Mouse (Mus musculus) ES-Bruce4 (cell line): Measurements from ENCODE around the gene Ergic1. TPM values are rescaled to one million over a fixed set of nuclear protein-coding genes. Genes with fewer than 3 reads are reported as not detected.

ENCODE experiments used
- H3K27ac ChIP-seq: 2 replicates; pipeline ENCODE4 v1.5.1; 2012; ENCODE audit warnings: low read length, inconsistent platforms; ENCODE audit not compliant: insufficient read depth
- H3K27me3 ChIP-seq: 2 replicates; pipeline ENCODE4 v1.6.1; 2012; ENCODE audit warnings: mild to moderate bottlenecking, low read length, inconsistent platforms; ENCODE audit not compliant: control insufficient read depth, poor library complexity, insufficient read depth, severe bottlenecking
- H3K36me3 ChIP-seq: 2 replicates; pipeline ENCODE4 v1.6.1; 2012; ENCODE audit warnings: inconsistent platforms, mild to moderate bottlenecking, low read length, moderate library complexity; ENCODE audit not compliant: control insufficient read depth, poor library complexity, insufficient read depth, severe bottlenecking
- H3K4me1 ChIP-seq: one replicate; pipeline ENCODE4 v1.8.1; 2011; ENCODE audit warnings: low read length; ENCODE audit not compliant: control insufficient read depth, insufficient read depth
- H3K4me3 ChIP-seq: 2 replicates; pipeline ENCODE4 v1.5.1; 2011; ENCODE audit warnings: low read depth, mild to moderate bottlenecking, low read length
- H3K9ac ChIP-seq: 2 replicates; pipeline ENCODE4 v1.6.1; 2012; ENCODE audit warnings: low read depth, mild to moderate bottlenecking, inconsistent platforms; ENCODE audit not compliant: poor library complexity, severe bottlenecking
- H3K9me3 ChIP-seq: replicated peaks from 2 replicates; pipeline ENCODE4 v1.6.1; 2012; ENCODE audit warnings: mild to moderate bottlenecking, low read length, inconsistent platforms; ENCODE audit not compliant: control insufficient read depth, poor library complexity, insufficient read depth, severe bottlenecking
- CTCF ChIP-seq: IDR thresholded peaks from one replicate; pipeline ENCODE4 v1.8.1; 2011; ENCODE audit warnings: low read depth, low read length
- EP300 ChIP-seq: IDR thresholded peaks from 2 replicates; pipeline ENCODE4 v1.6.1; 2011; ENCODE audit warnings: low read depth, low read length; ENCODE audit not compliant: insufficient read depth
- POLR2A ChIP-seq: IDR thresholded peaks from one replicate; pipeline ENCODE4 v1.8.1; 2011; ENCODE audit warnings: low read length; ENCODE audit not compliant: insufficient read depth
- polyA plus RNA-seq: library from polyadenylated mRNA; stranded (reverse); fragments of >200 nt; gene quantifications from 2 replicates; pipeline ENCODE4 v1.2.4, GENCODE M21; 2011; ENCODE audit warnings: low read depth; ENCODE audit not compliant: missing spikeins, insufficient read depth, insufficient read length

Gene Ergic1
- polyA plus RNA-seq, 1 experiment = 166 TPM

- TF ChIP-seq EP300 (no peak), POLR2A (no peak), CTCF (no peak)
- no peaks in the 10 kb centered on the region for H3K4me1 ChIP-seq
- peaks cover 2% of the 10 kb centered on the region for H3K36me3 ChIP-seq
- H3K27ac ChIP-seq = no peak overlapping the region
- H3K4me3 ChIP-seq = no peak overlapping the region
- no peaks in the 10 kb centered on the region for H3K9me3 ChIP-seq
- H3K27me3 ChIP-seq = no peaks in the 10 kb centered on the region
- no peak overlapping the region for H3K9ac ChIP-seq
These were observed 133.9 kb downstream of the Ergic1 start for GRCm38 (mm10) chr17:26695193-26695592.

GRCm38 (mm10) chr17:26698846-26699245 is 137.6 kb downstream of the Ergic1 start:
- Histone ChIP-seq H3K36me3 (peaks cover 2% of the 10 kb centered on the region), H3K9me3 (no peaks in the 10 kb centered on the region), H3K9ac (no peak overlapping the region), H3K27me3 (no peaks in the 10 kb centered on the region), H3K27ac (no peak overlapping the region), H3K4me1 (no peaks in the 10 kb centered on the region), H3K4me3 (no peak overlapping the region)
- TF ChIP-seq POLR2A (no peak), CTCF (peak; percentile 81), EP300 (no peak)

GRCm38 (mm10) chr17:26699819-26700616 is 138.7 kb downstream of the Ergic1 start:
- no peak overlapping the region for H3K27ac ChIP-seq
- no peaks in the 10 kb centered on the region for H3K9me3 ChIP-seq
- peaks cover 2% of the 10 kb centered on the region for H3K36me3 ChIP-seq
- no peaks in the 10 kb centered on the region for H3K4me1 ChIP-seq
- H3K4me3 ChIP-seq = no peak overlapping the region
- no peak overlapping the region for H3K9ac ChIP-seq
- H3K27me3 ChIP-seq = no peaks in the 10 kb centered on the region
- no peak for TF ChIP-seq CTCF
- no peak for TF ChIP-seq POLR2A
- TF ChIP-seq EP300 = no peak

GRCm38 (mm10) chr17:26701565-26701964 is 140.3 kb downstream of the Ergic1 start:
- no peak for TF ChIP-seq POLR2A
- TF ChIP-seq EP300 = no peak
- TF ChIP-seq CTCF = no peak
- Histone ChIP-seq H3K27ac (no peak overlapping the region), H3K36me3 (peaks cover 2% of the 10 kb centered on the region), H3K4me1 (no peaks in the 10 kb centered on the region), H3K4me3 (no peak overlapping the region), H3K9ac (no peak overlapping the region), H3K27me3 (no peaks in the 10 kb centered on the region), H3K9me3 (no peaks in the 10 kb centered on the region)

- TF ChIP-seq CTCF = no peak
- TF ChIP-seq POLR2A = no peak
- no peak for TF ChIP-seq EP300
- Histone ChIP-seq H3K27me3 (no peaks in the 10 kb centered on the region), H3K9ac (no peak overlapping the region), H3K27ac (no peak overlapping the region), H3K4me3 (no peak overlapping the region), H3K4me1 (no peaks in the 10 kb centered on the region), H3K36me3 (peaks cover 2% of the 10 kb centered on the region), H3K9me3 (no peaks in the 10 kb centered on the region)
These were observed 141.3 kb downstream of the Ergic1 start for GRCm38 (mm10) chr17:26702621-26703020.

GRCm38 (mm10) chr17:26703671-26704070 is 142.4 kb downstream of the Ergic1 start:
- H3K4me3 ChIP-seq = no peak overlapping the region
- TF ChIP-seq POLR2A = no peak
- no peak for TF ChIP-seq EP300
- no peak for TF ChIP-seq CTCF
- no peak overlapping the region for H3K27ac ChIP-seq
- no peaks in the 10 kb centered on the region for H3K27me3 ChIP-seq
- H3K9me3 ChIP-seq = no peaks in the 10 kb centered on the region
- H3K4me1 ChIP-seq = no peaks in the 10 kb centered on the region
- no peak overlapping the region for H3K9ac ChIP-seq
- peaks cover 2% of the 10 kb centered on the region for H3K36me3 ChIP-seq
